Mouse (Mus musculus) large intestine, adult 2 months (tissue): Measurements from ENCODE around the gene Tpr. TPM values are rescaled to one million over a fixed set of nuclear protein-coding genes. Genes with fewer than 3 reads are reported as not detected.
A peak's percentile ranks its signal among the peaks of the same experiment; 100 is the strongest.

ENCODE experiments used
- DNase-seq: peaks from one replicate; pipeline ENCODE4 v3.0.0-alpha.2; 2012; ENCODE audit warnings: low read depth, low spot score
- WGBS: fragments of 180-500 bp; shearing (Covaris S2); methylation state at CpG from one replicate; pipeline ENCODE4 v1.1.7; 2018; 5-methylcytosine and 5-hydroxymethylcytosine counted together
- polyA plus RNA-seq: library from polyadenylated mRNA; depleted of rRNA; stranded (reverse); fragments of >200 nt; gene quantifications from 2 replicates; pipeline ENCODE4 v1.2.3, GENCODE M21; 2012; rRNA removed

The Tpr gene
- polyA plus RNA-seq = 47.6 and 52.9 TPM in 2 replicates

- WGBS = under 1% methylated on average over 76 of the region's 76 CpGs
Measured at GRCm38 (mm10) chr1:150392638-150393487, at the start of gene Tpr, which contains the start of gene Odr4. Tpr (plus strand) TSS chr1:150392838. Odr4 (minus strand) TSS chr1:150393080.

GRCm38 (mm10) chr1:150360864-150361263 is 31.8 kb upstream of the Tpr start:
- no peak for DNase-seq
- WGBS = 34% methylated on average over 1 of the region's 1 CpGs

More at GRCm38 (mm10) chr1:150392638-150393487, at the start of gene Tpr, which contains the start of gene Odr4:
- DNase-seq = peak; percentile 98

- no peak for DNase-seq
- 81% methylated on average over 3 of the region's 3 CpGs for WGBS
Measured at GRCm38 (mm10) chr1:150372895-150373294, 19.7 kb upstream of the Tpr start.

GRCm38 (mm10) chr1:150374247-150374646 is 18.4 kb upstream of the Tpr start:
- WGBS = 90% methylated on average over 2 of the region's 2 CpGs
- no peak for DNase-seq

- WGBS = 96% methylated on average over 4 of the region's 4 CpGs
- DNase-seq = no peak
Measured at GRCm38 (mm10) chr1:150384138-150384537, 8.5 kb upstream of the Tpr start.

GRCm38 (mm10) chr1:150387572-150387971 is 5.1 kb upstream of the Tpr start:
- 93% methylated on average over 9 of the region's 9 CpGs for WGBS

GRCm38 (mm10) chr1:150389390-150390129 is 3.1 kb upstream of the Tpr start:
- 81% methylated on average over 6 of the region's 6 CpGs for WGBS
- no peak for DNase-seq

More at GRCm38 (mm10) chr1:150387572-150387971, 5.1 kb upstream of the Tpr start:
- DNase-seq = no peak

- 9% methylated on average over 11 of the region's 11 CpGs for WGBS
- no peak for DNase-seq
Measured at GRCm38 (mm10) chr1:150391931-150392637, 554 bp upstream of the Tpr start.

GRCm38 (mm10) chr1:150393488-150393852 is 832 bp downstream of the Tpr start:
- peak; percentile 13 for DNase-seq
- 0% methylated on average over 27 of the region's 27 CpGs for WGBS

- WGBS = 81% methylated on average over 3 of the region's 3 CpGs
- DNase-seq = no peak
Measured at GRCm38 (mm10) chr1:150396001-150396400, 3.4 kb downstream of the Tpr start.

GRCm38 (mm10) chr1:150403914-150404313 is 11.3 kb downstream of the Tpr start:
- DNase-seq = no peak

GRCm38 (mm10) chr1:150404555-150404954 is 11.9 kb downstream of the Tpr start:
- WGBS = 47% methylated on average over 3 of the region's 3 CpGs
- DNase-seq = no peak

More at GRCm38 (mm10) chr1:150403914-150404313, 11.3 kb downstream of the Tpr start:
- 80% methylated on average over 3 of the region's 3 CpGs for WGBS

- 83% methylated on average over 9 of the region's 9 CpGs for WGBS
- no peak for DNase-seq
Measured at GRCm38 (mm10) chr1:150407285-150407684, 14.6 kb downstream of the Tpr start.

GRCm38 (mm10) chr1:150409996-150410395 is 17.4 kb downstream of the Tpr start:
- no peak for DNase-seq
- WGBS = 98% methylated on average over 6 of the region's 6 CpGs

- WGBS = 91% methylated on average over 3 of the region's 3 CpGs
- no peak for DNase-seq
Measured at GRCm38 (mm10) chr1:150416006-150416405, 23.4 kb downstream of the Tpr start.

GRCm38 (mm10) chr1:150418426-150418825 is 25.8 kb downstream of the Tpr start:
- 92% methylated on average over 4 of the region's 4 CpGs for WGBS
- DNase-seq = no peak

- no peak for DNase-seq
- WGBS = 76% methylated on average over 9 of the region's 9 CpGs
Measured at GRCm38 (mm10) chr1:150425665-150426064, 33.0 kb downstream of the Tpr start.

- DNase-seq = no peak
- WGBS = 67% methylated on average over 3 of the region's 3 CpGs
Measured at GRCm38 (mm10) chr1:150426216-150426615, 33.6 kb downstream of the Tpr start.

- no peak for DNase-seq
- 69% methylated on average over 3 of the region's 3 CpGs for WGBS
Measured at GRCm38 (mm10) chr1:150438641-150439040, 46.0 kb downstream of the Tpr start.

- 64% methylated on average over 4 of the region's 4 CpGs for WGBS
- no peak for DNase-seq
Measured at GRCm38 (mm10) chr1:150441731-150442130, 49.1 kb downstream of the Tpr start.
